Mouse (Mus musculus) MEL (cell line): ENCODE results near the gene Gnai2. TPM values are rescaled to one million over a fixed set of nuclear protein-coding genes. Genes with fewer than 3 reads are reported as not detected.

Source experiments
- DNase-seq: peaks from one replicate; pipeline ENCODE4 v3.0.0; 2011; ENCODE audit warnings: low read depth, low spot score
- H3K27ac ChIP-seq: 2 replicates; pipeline ENCODE4 v1.5.1; 2012; ENCODE audit warnings: low read depth, mild to moderate bottlenecking, control low read depth, low read length, moderate library complexity; ENCODE audit not compliant: control insufficient read depth
- H3K27me3 ChIP-seq, 2 experiments: fragments of 150-350 bp in 1 of 2; sonication (generic) in 1 of 2; 2 replicates each; pipeline ENCODE4 v1.6.1; 2012; ENCODE audit warnings: low read length in 2 of 2, mild to moderate bottlenecking in 2 of 2, improper control_type of control experiment in 1 of 2, moderate library complexity in 1 of 2; ENCODE audit not compliant: insufficient read depth in 2 of 2, control insufficient read depth in 1 of 2
- H3K36me3 ChIP-seq, 2 experiments: 2 replicates each; pipeline ENCODE4 v1.6.1; 2012 to 2014; ENCODE audit warnings: low read length in 2 of 2, improper control_type of control experiment in 1 of 2, inconsistent platforms in 1 of 2, mild to moderate bottlenecking in 1 of 2; ENCODE audit not compliant: insufficient read depth in 2 of 2, control insufficient read depth in 1 of 2
- H3K4me1 ChIP-seq, 2 experiments: fragments of 150-350 bp in 1 of 2; sonication (generic) in 1 of 2; 2 replicates each; pipeline ENCODE4 v1.6.1; 2012; ENCODE audit warnings: low read length in 2 of 2, improper control_type of control experiment in 1 of 2, mild to moderate bottlenecking in 1 of 2; ENCODE audit not compliant: insufficient read depth in 2 of 2, control insufficient read depth in 1 of 2
- H3K4me3 ChIP-seq, 2 experiments: fragments of 150-350 bp in 1 of 2; sonication (generic) in 1 of 2; 2 replicates each; pipeline ENCODE4 v1.5.1; 2012; ENCODE audit warnings: low read depth in 2 of 2, low read length in 2 of 2, mild to moderate bottlenecking in 2 of 2, moderate library complexity in 2 of 2, control low read depth in 1 of 2, improper control_type of control experiment in 1 of 2; ENCODE audit not compliant: control insufficient read depth in 1 of 2, insufficient read depth in 1 of 2
- H3K79me2 ChIP-seq: 2 replicates; pipeline ENCODE4 v1.6.1; 2012; ENCODE audit warnings: mild to moderate bottlenecking, low read length, moderate library complexity; ENCODE audit not compliant: control insufficient read depth, poor library complexity, insufficient read depth
- H3K9ac ChIP-seq: 2 replicates; pipeline ENCODE4 v1.6.1; 2012; ENCODE audit warnings: low read depth, mild to moderate bottlenecking, control low read depth, low read length, moderate library complexity; ENCODE audit not compliant: control insufficient read depth, poor library complexity, severe bottlenecking
- H3K9me3 ChIP-seq: fragments of 150-350 bp; sonication (generic); replicated peaks from 2 replicates; pipeline ENCODE4 v1.6.1; 2012; ENCODE audit warnings: mild to moderate bottlenecking, low read length, improper control_type of control experiment, moderate library complexity; ENCODE audit not compliant: insufficient read depth
- BHLHE40 ChIP-seq: IDR thresholded peaks from 2 replicates; pipeline ENCODE4 v1.6.1; 2012; ENCODE audit warnings: low read depth, mild to moderate bottlenecking, inconsistent platforms, low read length, improper control_type of control experiment, borderline replicate concordance
- CTCF ChIP-seq, 3 experiments: IDR thresholded peaks in 2 of 3; conservative IDR thresholded peaks in 1 of 3; 2 replicates each; pipeline ENCODE4 v1.5.1; 2011 to 2012; ENCODE audit warnings: low read length in 3 of 3, low read depth in 2 of 3, mild to moderate bottlenecking in 2 of 3, improper control_type of control experiment in 1 of 3, inconsistent platforms in 1 of 3, mixed read lengths in 1 of 3, moderate library complexity in 1 of 3; ENCODE audit not compliant: control insufficient read depth in 1 of 3, insufficient read depth in 1 of 3, poor library complexity in 1 of 3, severe bottlenecking in 1 of 3
- E2F4 ChIP-seq: IDR thresholded peaks from 2 replicates; pipeline ENCODE4 v1.6.1; 2011; ENCODE audit warnings: low read depth, low read length, improper control_type of control experiment, borderline replicate concordance
- ELF1 ChIP-seq: IDR thresholded peaks from 2 replicates; pipeline ENCODE4 v1.6.1; 2014; ENCODE audit warnings: low read depth, mild to moderate bottlenecking, inconsistent platforms, low read length, improper control_type of control experiment, moderate library complexity
- ETS1 ChIP-seq: IDR thresholded peaks from 2 replicates; pipeline ENCODE4 v1.6.1; 2012; ENCODE audit warnings: low read depth, mild to moderate bottlenecking, inconsistent platforms, low read length, improper control_type of control experiment, moderate library complexity
- HCFC1 ChIP-seq: IDR thresholded peaks from 2 replicates; pipeline ENCODE4 v1.6.1; 2012; ENCODE audit warnings: low read depth, mild to moderate bottlenecking, inconsistent platforms, low read length, improper control_type of control experiment, moderate library complexity
- MAFK ChIP-seq: IDR thresholded peaks from 2 replicates; pipeline ENCODE4 v1.6.1; 2011; ENCODE audit warnings: low read depth, mild to moderate bottlenecking, low read length, improper control_type of control experiment, borderline replicate concordance
- MAX ChIP-seq: IDR thresholded peaks from 2 replicates; pipeline ENCODE4 v1.6.1; 2011; ENCODE audit warnings: low read length, improper control_type of control experiment
- MAZ ChIP-seq: IDR thresholded peaks from 2 replicates; pipeline ENCODE4 v1.6.1; 2012; ENCODE audit warnings: low read depth, mild to moderate bottlenecking, inconsistent platforms, low read length, improper control_type of control experiment
- MEF2A ChIP-seq: IDR thresholded peaks from 2 replicates; pipeline ENCODE4 v1.6.1; 2014; ENCODE audit warnings: low read depth, mild to moderate bottlenecking, inconsistent platforms, low read length, improper control_type of control experiment; ENCODE audit not compliant: poor library complexity, insufficient replicate concordance, severe bottlenecking; ENCODE audit errors: extremely low read depth
- POLR2A ChIP-seq, 2 experiments: IDR thresholded peaks; 2 replicates each; pipeline ENCODE4 v1.6.1; 2011 to 2012; ENCODE audit warnings: low read length in 2 of 2, mild to moderate bottlenecking in 2 of 2, control low read depth in 1 of 2, improper control_type of control experiment in 1 of 2, low read depth in 1 of 2, moderate library complexity in 1 of 2; ENCODE audit not compliant: control insufficient read depth in 1 of 2, insufficient read depth in 1 of 2, poor library complexity in 1 of 2
- POLR2AphosphoS2 ChIP-seq: IDR thresholded peaks from 2 replicates; pipeline ENCODE4 v1.6.1; 2011; ENCODE audit warnings: low read length, improper control_type of control experiment
- RAD21 ChIP-seq: IDR thresholded peaks from 2 replicates; pipeline ENCODE4 v1.6.1; 2011; ENCODE audit warnings: mild to moderate bottlenecking, low read depth, low read length, improper control_type of control experiment
- SIN3A ChIP-seq: IDR thresholded peaks from 2 replicates; pipeline ENCODE4 v1.6.1; 2012; ENCODE audit warnings: low read length, improper control_type of control experiment, inconsistent platforms
- SMC3 ChIP-seq: IDR thresholded peaks from 2 replicates; pipeline ENCODE4 v1.6.1; 2011; ENCODE audit warnings: low read depth, low read length, improper control_type of control experiment
- TAL1 ChIP-seq: IDR thresholded peaks from 2 replicates; pipeline ENCODE4 v1.6.1; 2012; ENCODE audit warnings: mild to moderate bottlenecking, inconsistent platforms, low read length, moderate library complexity, mixed read lengths
- TBP ChIP-seq: IDR thresholded peaks from 2 replicates; pipeline ENCODE4 v1.8.0; 2011; ENCODE audit warnings: low read depth, low read length, improper control_type of control experiment
- TCF12 ChIP-seq: IDR thresholded peaks from 2 replicates; pipeline ENCODE4 v1.6.1; 2014; ENCODE audit warnings: low read depth, mild to moderate bottlenecking, inconsistent platforms, low read length, improper control_type of control experiment, moderate library complexity
- USF1 ChIP-seq: IDR thresholded peaks from 2 replicates; pipeline ENCODE4 v1.6.1; 2014; ENCODE audit warnings: low read depth, mild to moderate bottlenecking, inconsistent platforms, low read length, improper control_type of control experiment, moderate library complexity
- USF2 ChIP-seq, 2 experiments: IDR thresholded peaks; 2 replicates each; pipeline ENCODE4 v1.6.1; 2011 to 2012; ENCODE audit warnings: improper control_type of control experiment in 2 of 2, low read length in 2 of 2, borderline replicate concordance in 1 of 2, inconsistent platforms in 1 of 2, low read depth in 1 of 2, mild to moderate bottlenecking in 1 of 2; ENCODE audit not compliant: insufficient read depth in 1 of 2
- ZC3H11A ChIP-seq: IDR thresholded peaks from 2 replicates; pipeline ENCODE4 v1.6.1; 2012; ENCODE audit warnings: low read depth, mild to moderate bottlenecking, inconsistent platforms, low read length, improper control_type of control experiment
- ZKSCAN1 ChIP-seq: IDR thresholded peaks from 2 replicates; pipeline ENCODE4 v1.6.1; 2012; ENCODE audit warnings: low read depth, mild to moderate bottlenecking, inconsistent platforms, low read length, improper control_type of control experiment, moderate library complexity
- ZNF384 ChIP-seq: IDR thresholded peaks from 2 replicates; pipeline ENCODE4 v1.6.1; 2012; ENCODE audit warnings: low read depth, mild to moderate bottlenecking, inconsistent platforms, low read length, improper control_type of control experiment
- polyA plus RNA-seq, 2 experiments: library from polyadenylated mRNA; stranded (reverse) in 1 of 2; unstranded in 1 of 2; fragments of >175 nt in 1 of 2; fragments of >200 nt in 1 of 2; gene quantifications; 2 replicates each; pipeline versions ENCODE4 v1.2.1 to v1.2.4; 2012; ENCODE audit warnings: low replicate concordance in 2 of 2, low read depth in 1 of 2; ENCODE audit not compliant: insufficient read length in 2 of 2, insufficient read depth in 1 of 2, missing spikeins in 1 of 2
- total RNA-seq: library from RNA; depleted of rRNA; stranded (reverse); fragments of 300-350 nt; gene quantifications from 2 replicates; pipeline ENCODE4 v1.2.3, GENCODE M21; 2012

Gnai2 gene
- total and polyA plus RNA-seq, 3 experiments: 129 to 335 (median 137) TPM

DNA sequence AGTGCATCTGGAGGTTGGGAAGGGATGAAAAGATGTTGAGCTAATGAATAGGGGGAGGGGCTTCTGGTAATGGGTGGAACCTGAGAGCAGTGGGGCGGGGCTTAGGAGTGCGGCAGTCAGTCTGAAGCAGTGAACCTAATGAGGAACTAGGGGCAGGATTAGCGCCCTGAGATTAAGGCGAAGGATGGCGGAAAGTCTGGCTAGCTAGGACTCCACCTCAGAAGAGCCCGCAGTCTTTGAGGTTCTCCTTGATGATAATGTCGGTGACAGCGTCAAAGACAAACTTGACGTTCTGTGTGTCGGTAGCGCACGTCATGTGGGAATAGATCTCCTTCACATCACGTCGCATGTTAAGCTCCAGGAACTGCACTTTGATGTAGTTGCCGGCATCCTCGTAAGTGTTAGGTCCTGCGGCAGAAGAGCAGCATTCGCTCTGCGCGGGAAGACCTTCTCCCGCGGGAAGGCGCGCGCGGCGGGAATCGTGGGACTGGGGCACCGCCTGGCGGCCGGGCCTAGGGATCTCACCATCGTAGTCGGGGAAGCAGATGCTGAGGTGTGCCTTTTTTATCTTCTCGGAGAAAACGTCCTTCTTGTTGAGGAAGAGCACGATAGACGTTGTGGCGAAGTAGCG, 40.6 kb upstream of the Gnai2 start:
- TF ChIP-seq E2F4: peak; percentile 73; the same call in 1 of the 2 replicates
- peak; percentile 32; the same call in 1 of the 2 replicates for TF ChIP-seq ZC3H11A
- no peak for TF ChIP-seq HCFC1
- TF ChIP-seq SMC3: peak; percentile 58
- TF ChIP-seq MAX: no peak; the same call in 1 of the 2 replicates
- TF ChIP-seq RAD21: peak; percentile 54
- TF ChIP-seq CTCF (IDR thresholded peaks at IDR 0.05 in 2 of 3, conservative IDR thresholded peaks at IDR 0.05 in 1 of 3; ENCODE audit: control insufficient read depth in 1 of 3, insufficient read depth in 1 of 3, low read depth in 2 of 3, low read length in 3 of 3, poor library complexity in 1 of 3, severe bottlenecking in 1 of 3): peak in 2 of 3 experiments; percentile 69 to 80
- no peak for TF ChIP-seq POLR2AphosphoS2
- TF ChIP-seq TCF12: 0 out of 2 replicates have a peak, but pooled peaks have one; percentile 23
- peak overlapping the region; percentile 19 to 45 for H3K4me3 ChIP-seq
- H3K36me3 ChIP-seq: 0 out of 4 replicates have a peak, but pooled peaks cover 0 to 2% of the 10 kb centered on the region in 2 experiments
- peak; percentile 86 for DNase-seq
- H3K4me1 ChIP-seq: 0 out of 4 replicates have a peak, but pooled peaks cover 0 to 5% of the 10 kb centered on the region in 2 experiments
- H3K9me3 ChIP-seq: no peaks in the 10 kb centered on the region
- peak overlapping the region; percentile 41 for H3K9ac ChIP-seq
- no peak overlapping the region for H3K27ac ChIP-seq
- H3K79me2 ChIP-seq: no peaks in the 10 kb centered on the region
- H3K27me3 ChIP-seq: peaks cover 12 to 15% of the 10 kb centered on the region in 2 experiments

DNA sequence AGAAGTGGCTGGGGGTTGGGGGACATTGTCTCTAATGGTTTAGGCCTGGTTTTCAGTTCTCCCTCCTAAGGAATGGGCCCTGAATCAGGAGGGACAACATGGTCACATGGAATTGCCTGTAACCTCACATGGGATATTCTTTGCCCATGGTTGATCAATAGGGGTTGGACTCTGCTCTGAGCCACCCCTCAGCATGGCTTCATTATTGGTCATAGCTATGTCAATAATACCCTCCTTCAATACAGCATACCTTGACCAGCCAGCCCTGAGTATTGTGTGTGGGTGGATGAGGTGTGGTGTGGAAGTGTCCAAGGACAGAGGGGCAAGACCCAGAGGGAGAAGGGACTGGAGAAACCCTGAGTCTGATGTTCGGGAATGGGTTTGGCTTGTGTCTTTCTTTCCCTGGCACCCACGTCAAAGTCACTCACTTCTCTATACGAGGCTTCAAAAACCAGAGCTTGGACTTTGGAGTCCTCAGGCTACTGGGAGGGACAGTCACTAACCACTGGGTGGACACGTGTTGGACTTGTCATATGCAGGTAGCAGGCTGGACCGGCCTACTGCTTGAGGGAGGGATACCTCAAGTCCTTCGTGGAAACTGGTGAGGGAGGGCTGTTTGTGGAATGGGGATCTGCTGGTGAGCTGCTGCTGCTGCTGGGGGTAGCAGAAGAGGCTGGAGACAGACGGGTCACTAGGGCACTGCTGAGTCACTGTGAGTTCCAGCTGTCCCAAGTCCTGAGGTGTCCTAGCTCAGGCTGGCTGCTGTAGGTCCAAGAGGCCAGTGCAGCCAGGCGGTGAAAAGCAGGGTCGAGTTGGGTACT, 39.7 kb upstream of the Gnai2 start:
- H3K9ac ChIP-seq: no peak overlapping the region
- peak; percentile 5 for DNase-seq
- TF ChIP-seq TAL1 (no peak), BHLHE40 (no peak), ZKSCAN1 (no peak), ZNF384 (no peak), SIN3A (no peak), SMC3 (no peak), ZC3H11A (no peak), USF1 (no peak), MEF2A (no peak), TBP (no peak), POLR2AphosphoS2 (no peak), CTCF (IDR thresholded peaks at IDR 0.05 in 2 of 3, conservative IDR thresholded peaks at IDR 0.05 in 1 of 3; ENCODE audit: control insufficient read depth in 1 of 3, insufficient read depth in 1 of 3, low read depth in 2 of 3, low read length in 3 of 3, poor library complexity in 1 of 3, severe bottlenecking in 1 of 3) (no peak), HCFC1 (no peak), ETS1 (no peak), POLR2A (IDR thresholded peaks at IDR 0.05; ENCODE audit: control insufficient read depth in 1 of 2, insufficient read depth in 1 of 2, low read depth in 1 of 2, low read length in 2 of 2, poor library complexity in 1 of 2) (no peak), USF2 (IDR thresholded peaks at IDR 0.05; ENCODE audit: borderline replicate concordance in 1 of 2, insufficient read depth in 1 of 2, low read depth in 1 of 2, low read length in 2 of 2) (no peak), MAFK (no peak), ELF1 (no peak), MAZ (no peak), TCF12 (no peak)
- H3K4me1 ChIP-seq: 0 out of 4 replicates have a peak, but pooled peaks cover 0 to 5% of the 10 kb centered on the region in 2 experiments
- 0 out of 4 replicates have a peak, but pooled peaks cover 0 to 2% of the 10 kb centered on the region in 2 experiments for H3K36me3 ChIP-seq
- H3K27me3 ChIP-seq: peaks cover 17 to 23% of the 10 kb centered on the region in 2 experiments
- no peaks in the 10 kb centered on the region for H3K79me2 ChIP-seq
- H3K9me3 ChIP-seq: no peaks in the 10 kb centered on the region
- no peak overlapping the region for H3K27ac ChIP-seq
- H3K4me3 ChIP-seq: no peak overlapping the region
